Mouse (Mus musculus) midbrain, embryonic 13.5 days (tissue): ENCODE measurements around the gene Cdh18. TPM values are rescaled to one million over a fixed set of nuclear protein-coding genes. Genes with fewer than 3 reads are reported as not detected.

Experiments used
- ATAC-seq: fragments of 200-750 bp; cut with Nextera tagmentation; 2 replicates; pipeline ENCODE4 v1.8.0; 2017; ENCODE audit warnings: mild to moderate bottlenecking, moderate TSS enrichment, moderate library complexity
- H3K27ac ChIP-seq: fragments of 300-500 bp; sonication (generic); 2 replicates; pipeline ENCODE4 v1.5.1; 2015; ENCODE audit warnings: inconsistent platforms, mild to moderate bottlenecking, moderate library complexity
- H3K27me3 ChIP-seq: fragments of 300-500 bp; sonication (generic); 2 replicates; pipeline ENCODE4 v1.6.1; 2015; ENCODE audit warnings: mild to moderate bottlenecking, inconsistent platforms
- H3K36me3 ChIP-seq: fragments of 300-500 bp; sonication (generic); 2 replicates; pipeline ENCODE4 v1.6.1; 2015; ENCODE audit warnings: mild to moderate bottlenecking, inconsistent platforms
- H3K4me1 ChIP-seq: fragments of 300-500 bp; sonication (generic); replicated peaks from 2 replicates; pipeline ENCODE4 v1.6.1; 2015; ENCODE audit warnings: inconsistent platforms
- H3K4me2 ChIP-seq: fragments of 300-500 bp; sonication (generic); replicated peaks from 2 replicates; pipeline ENCODE4 v1.6.1; 2015; ENCODE audit warnings: moderate library complexity, mild to moderate bottlenecking, inconsistent platforms
- H3K4me3 ChIP-seq: fragments of 300-500 bp; sonication (generic); replicated peaks from 2 replicates; pipeline ENCODE4 v1.5.1; 2015; ENCODE audit warnings: mild to moderate bottlenecking, inconsistent platforms
- H3K9ac ChIP-seq: fragments of 300-500 bp; sonication (generic); replicated peaks from 2 replicates; pipeline ENCODE4 v1.6.1; 2015; ENCODE audit warnings: mild to moderate bottlenecking, inconsistent platforms
- H3K9me3 ChIP-seq: fragments of 300-500 bp; sonication (generic); 2 replicates; pipeline ENCODE4 v1.6.1; 2016; ENCODE audit warnings: mild to moderate bottlenecking, inconsistent platforms
- WGBS: fragments of 180-500 bp; shearing (Covaris S2); methylation state at CpG from one replicate; pipeline ENCODE4 v1.1.7; 2015; 5-methylcytosine and 5-hydroxymethylcytosine counted together
- polyA plus RNA-seq: library from polyadenylated mRNA; unstranded; fragments of >200 nt; fragmentation: Nextera tagmentation; extraction: Ambion mirVana; gene quantifications from 2 replicates; pipeline ENCODE4 v1.2.1, GENCODE M21; 2015

Gene Cdh18
- polyA plus RNA-seq, 1 experiment from 2014 or later, result 4.3 TPM

GRCm38 (mm10) chr15:23518079-23518478 lies 969.3 kb downstream of the Cdh18 start:
- H3K9me3 ChIP-seq, result no peaks in the 10 kb centered on the region
- H3K4me2 ChIP-seq, result no peak overlapping the region
- H3K4me1 ChIP-seq, result no peaks in the 10 kb centered on the region
- ATAC-seq, result no peak
- no peak overlapping the region for H3K9ac ChIP-seq
- WGBS, result 75% methylated on average over 2 of the region's 2 CpGs
- H3K27me3 ChIP-seq, result no peaks in the 10 kb centered on the region
- H3K36me3 ChIP-seq, result no peaks in the 10 kb centered on the region
- H3K27ac ChIP-seq, result no peak overlapping the region
- no peak overlapping the region for H3K4me3 ChIP-seq
